In genomic region chr4:59457091-59457490, GRCm38 (mm10) we compare ENCODE assay signal across 21 mouse cellular contexts.
"Had no signal": no experiment of that assay in that cellular context is flagged by ENCODE, and none has a peak within 500 bp of the region (broad histone marks: within the 10 kb centered on the region; RNA-seq: fewer than 3 reads in every experiment).

No protein-coding gene starts in this region.

- H3K27ac ChIP-seq: kidney, postnatal 0 days; layer of hippocampus, adult 2 months; liver, embryonic 13.5 days; midbrain, embryonic 13.5 days; neural tube, embryonic 13.5 days had no signal

- DNase-seq: kidney, adult 2 months; kidney, postnatal 25 days; layer of hippocampus, adult 9-11 months; liver, embryonic 13.5 days; lung, adult 18-20 months; lung, postnatal 10 days; lung, postnatal 36 days; retina, postnatal 1 day; right cerebral cortex, postnatal 25 days; spleen, adult 18-20 months; thymus, adult 18-20 months; thymus, postnatal 36 days had no signal

- ATAC-seq: intestine, postnatal 0 days; midbrain, embryonic 13.5 days; midbrain, embryonic 16.5 days had no signal

- H3K4me3 ChIP-seq: layer of hippocampus, adult 2 months; liver, embryonic 13.5 days; lung, embryonic 15.5 days; midbrain, embryonic 13.5 days; myocyte; neural tube, embryonic 13.5 days; stomach, embryonic 15.5 days had no signal

- H3K9me3 ChIP-seq: liver, embryonic 13.5 days; lung, embryonic 15.5 days; midbrain, embryonic 13.5 days; neural tube, embryonic 13.5 days; stomach, embryonic 15.5 days had no signal

- H3K9ac ChIP-seq: liver, embryonic 13.5 days; lung, embryonic 15.5 days; midbrain, embryonic 13.5 days; neural tube, embryonic 13.5 days; stomach, embryonic 15.5 days had no signal

- H3K27me3 ChIP-seq: liver, embryonic 13.5 days; lung, embryonic 15.5 days; midbrain, embryonic 13.5 days; neural tube, embryonic 13.5 days; stomach, embryonic 15.5 days had no signal

- H3K4me2 ChIP-seq: liver, embryonic 13.5 days; lung, embryonic 15.5 days; midbrain, embryonic 13.5 days; neural tube, embryonic 13.5 days; stomach, embryonic 15.5 days had no signal

- H3K36me3 ChIP-seq: liver, embryonic 13.5 days; lung, embryonic 15.5 days; midbrain, embryonic 13.5 days; neural tube, embryonic 13.5 days; stomach, embryonic 15.5 days had no signal

- H3K4me1 ChIP-seq: midbrain, embryonic 13.5 days; neural tube, embryonic 13.5 days had no signal
